10 mouse cellular contexts compared by ENCODE assay signal in the genomic region with DNA sequence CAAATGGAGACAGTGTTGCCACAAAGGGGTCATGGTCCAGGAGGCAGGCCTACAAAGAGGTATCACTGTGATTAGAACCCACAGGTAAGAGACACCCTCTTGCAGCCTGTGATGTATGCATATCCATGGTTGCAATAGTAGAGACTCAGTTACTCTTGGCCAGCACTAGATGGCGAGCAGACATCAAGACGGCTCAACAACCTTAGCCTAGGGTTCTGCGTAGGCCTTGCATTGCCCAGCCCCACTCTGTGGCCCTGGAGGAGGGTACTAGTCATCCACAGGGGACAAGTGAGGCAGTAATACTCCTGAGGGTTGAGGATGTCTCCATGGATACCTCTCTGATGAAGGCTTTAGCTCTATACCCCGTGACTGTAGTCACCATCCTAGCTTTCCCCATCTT. TPM values are rescaled to one million over a fixed set of nuclear protein-coding genes. Genes with fewer than 3 reads are reported as not detected.
DNase-seq lines count a peak whose midpoint lies in the region; TF ChIP-seq lines count a peak whose summit lies in the region.
"Had no signal": no experiment of that assay in that cellular context is flagged by ENCODE, and none has a peak within 500 bp of the region (broad histone marks: within the 10 kb centered on the region; RNA-seq: fewer than 3 reads in every experiment).

No protein-coding gene starts in this region.

- no peaks in the 10 kb centered on the region for H3K4me1 ChIP-seq in bone marrow, adult 2 months (ENCODE audit: control insufficient read depth, insufficient read depth, low read length)

- peak; percentile 55 for TF ChIP-seq CTCF in left cerebral cortex, adult 2 months (IDR thresholded peaks at IDR 0.05)
- peak; percentile 44; the same call in 1 of the 2 replicates for TF ChIP-seq CTCF in bone marrow, adult 2 months (IDR thresholded peaks at IDR 0.05; ENCODE audit: control insufficient read depth, insufficient read depth, low read length)

- no peak for TF ChIP-seq POLR2A in bone marrow, adult 2 months (IDR thresholded peaks at IDR 0.05; ENCODE audit: borderline replicate concordance, control insufficient read depth, low read depth, low read length)

- intact Hi-C loops in left cerebral cortex, adult 2 months (cut with DNase I), result loop anchor here (2.0 kb wide), 1 partner anchor 239 kb away; no protein-coding TSS in a partner anchor

- 60% methylated on average over 4 of the region's 4 CpGs for WGBS in bone marrow, adult 2 months

- no peak overlapping the region for H3K27ac ChIP-seq in left cerebral cortex, adult 2 months
- no peak overlapping the region for H3K27ac ChIP-seq in bone marrow, adult 2 months (ENCODE audit: control insufficient read depth, insufficient read depth, low read depth, low read length, poor library complexity)
- H3K27ac ChIP-seq: embryonic facial prominence, embryonic 12.5 days; limb, embryonic 15.5 days had no signal

- H3K4me3 ChIP-seq in left cerebral cortex, adult 2 months, result no peak overlapping the region
- no peak overlapping the region for H3K4me3 ChIP-seq in bone marrow, adult 2 months (replicated peaks; ENCODE audit: control insufficient read depth, low read depth, low read length)
- H3K4me3 ChIP-seq: embryonic facial prominence, embryonic 12.5 days; limb, embryonic 15.5 days had no signal

- DNase-seq in cerebellum, postnatal 10 days, result peak; percentile 33 to 37
- no peak for DNase-seq in cerebellum, adult 9-11 months
- DNase-seq in left cerebral cortex, adult 2 months (ENCODE audit: extremely low spot score in 1 of 2, low spot score in 2 of 2), result no peak
- no peak for DNase-seq in left cerebral cortex, adult 9 months (ENCODE audit: low spot score in 2 of 2)
- DNase-seq in lung, postnatal 4 days, result peak; percentile 38 to 59
- DNase-seq in heart, adult 9 months (ENCODE audit: low spot score in 2 of 2), result no peak
- DNase-seq in spleen, postnatal 4 days (ENCODE audit: low spot score in 2 of 2), result no peak

RNA-seq across cellular contexts. Expression of gene Glrp1, which starts 44.1 kb away (rescaled TPM):
- total RNA-seq in left cerebral cortex, adult 2 months (2021), result not detected
- 0.50 and 2.6 TPM in 2 replicates for polyA plus RNA-seq in bone marrow, adult 2 months (2011; ENCODE audit: insufficient read depth, insufficient read length, low replicate concordance, missing spikeins)
- polyA plus RNA-seq: embryonic facial prominence, embryonic 12.5 days; limb, embryonic 15.5 days had no signal

RNA-seq across cellular contexts. Expression of gene Spp2, which starts 59.0 kb away (rescaled TPM):
- total RNA-seq in left cerebral cortex, adult 2 months (2021), result not detected
- 4.0 TPM in 1 of 2 replicates, not detected in the other for polyA plus RNA-seq in bone marrow, adult 2 months (2011; ENCODE audit: insufficient read depth, insufficient read length, low replicate concordance, missing spikeins)
- polyA plus RNA-seq: embryonic facial prominence, embryonic 12.5 days had no signal

Comparison
In these comparisons a context has a peak if more than half of its experiments do, and no peak if none do; other contexts are left out.
1. DNase-seq: peak in cerebellum, postnatal 10 days (2 of 2) and lung, postnatal 4 days (2 of 2); none in cerebellum, adult 9-11 months (single experiment), left cerebral cortex, adult 2 months (0 of 2), left cerebral cortex, adult 9 months (0 of 2), heart, adult 9 months (0 of 2) and spleen, postnatal 4 days (0 of 2).